Mouse (Mus musculus) CH12.LX (cell line): ENCODE data around the gene Olfr1224-ps1. TPM values are rescaled to one million over a fixed set of nuclear protein-coding genes. Genes with fewer than 3 reads are reported as not detected.
"Not testable (repeated sequence)": the region's sequence is repeated elsewhere in the genome, so short reads cannot be mapped to it uniquely, and the experiment has no call there.

Experiments
- DNase-seq: peaks from one replicate; pipeline ENCODE4 v3.0.0-alpha.2; 2013; ENCODE audit errors: extremely low read depth
- H3K27ac ChIP-seq: 2 replicates; pipeline ENCODE4 v1.5.1; 2012; ENCODE audit warnings: low read depth, mild to moderate bottlenecking, control low read depth, moderate library complexity; ENCODE audit not compliant: insufficient read depth
- H3K27me3 ChIP-seq: replicated peaks from 2 replicates; pipeline ENCODE3; 2012; ENCODE audit warnings: inconsistent platforms
- H3K36me3 ChIP-seq, 2 experiments: replicated peaks in 1 of 2; 2 replicates each; pipeline versions ENCODE3 to v1.6.1; 2012; ENCODE audit warnings: inconsistent platforms in 1 of 2, low read length in 1 of 2, mild to moderate bottlenecking in 1 of 2, mixed read lengths in 1 of 2, moderate library complexity in 1 of 2; ENCODE audit not compliant: control insufficient read depth in 1 of 2, insufficient read depth in 1 of 2
- H3K4me1 ChIP-seq, 2 experiments: 2 replicates each; pipeline ENCODE4 v1.6.1; 2012; ENCODE audit warnings: inconsistent platforms in 1 of 2, moderate library complexity in 1 of 2; ENCODE audit not compliant: insufficient read depth in 2 of 2, control insufficient read depth in 1 of 2
- H3K4me2 ChIP-seq: 2 replicates; pipeline ENCODE4 v1.6.1; 2012; ENCODE audit warnings: low read depth, mild to moderate bottlenecking, control low read depth; ENCODE audit not compliant: poor library complexity, insufficient read depth, severe bottlenecking
- H3K4me3 ChIP-seq, 3 experiments: fragments of 150-350 bp in 1 of 3; sonication (generic) in 1 of 3; replicated peaks in 1 of 3; 2 replicates each; pipeline versions ENCODE3 to v1.5.1; 2011 to 2012; ENCODE audit warnings: low read depth in 2 of 3, low read length in 2 of 3, mild to moderate bottlenecking in 2 of 3, moderate library complexity in 2 of 3, control low read depth in 1 of 3, improper control_type of control experiment in 1 of 3, inconsistent platforms in 1 of 3, mixed read lengths in 1 of 3; ENCODE audit not compliant: poor library complexity in 1 of 3
- H3K79me2 ChIP-seq: replicated peaks from 2 replicates; pipeline ENCODE4 v1.6.1; 2012; ENCODE audit warnings: mild to moderate bottlenecking, moderate library complexity; ENCODE audit not compliant: control insufficient read depth, poor library complexity, insufficient read depth, severe bottlenecking; ENCODE audit errors: extremely low read depth
- H3K9ac ChIP-seq: 2 replicates; pipeline ENCODE4 v1.6.1; 2012; ENCODE audit warnings: low read depth, mild to moderate bottlenecking, control low read depth, moderate library complexity; ENCODE audit not compliant: insufficient read depth
- H3K9me3 ChIP-seq: replicated peaks from 2 replicates; pipeline ENCODE3; 2012; ENCODE audit warnings: low read length, inconsistent platforms, mixed read lengths
- CHD1 ChIP-seq: IDR thresholded peaks from 2 replicates; pipeline ENCODE4 v1.6.1; 2012; ENCODE audit warnings: low read depth, low read length, improper control_type of control experiment, inconsistent platforms
- CHD2 ChIP-seq: IDR thresholded peaks from 2 replicates; pipeline ENCODE4 v1.6.1; 2011; ENCODE audit warnings: low read length, improper control_type of control experiment
- E2F4 ChIP-seq: IDR thresholded peaks from 2 replicates; pipeline ENCODE4 v1.6.1; 2011; ENCODE audit warnings: low read depth, low read length, improper control_type of control experiment; ENCODE audit not compliant: insufficient replicate concordance
- ELF1 ChIP-seq: IDR thresholded peaks from 2 replicates; pipeline ENCODE4 v1.6.1; 2014; ENCODE audit warnings: low read depth, mild to moderate bottlenecking, inconsistent platforms, low read length, improper control_type of control experiment
- EP300 ChIP-seq: IDR thresholded peaks from 2 replicates; pipeline ENCODE4 v1.6.1; 2011; ENCODE audit warnings: low read length, improper control_type of control experiment
- JUN ChIP-seq: IDR thresholded peaks from 2 replicates; pipeline ENCODE4 v1.6.1; 2011; ENCODE audit warnings: low read depth, mild to moderate bottlenecking, low read length, improper control_type of control experiment, moderate library complexity; ENCODE audit not compliant: insufficient read depth
- JUND ChIP-seq: conservative IDR thresholded peaks from 2 replicates; pipeline ENCODE4 v1.6.1; 2011; ENCODE audit warnings: low read depth, low read length, improper control_type of control experiment
- KAT2A ChIP-seq: IDR thresholded peaks from 2 replicates; pipeline ENCODE4 v1.6.1; 2012; ENCODE audit warnings: low read length, improper control_type of control experiment, inconsistent platforms; ENCODE audit not compliant: insufficient replicate concordance
- MAX ChIP-seq: IDR thresholded peaks from 2 replicates; pipeline ENCODE4 v1.6.1; 2011; ENCODE audit warnings: low read length, improper control_type of control experiment
- MYC ChIP-seq: IDR thresholded peaks from 2 replicates; pipeline ENCODE4 v1.6.1; 2011; ENCODE audit warnings: low read depth, mild to moderate bottlenecking, improper control_type of control experiment, low read length
- NELFE ChIP-seq: IDR thresholded peaks from 2 replicates; pipeline ENCODE4 v1.6.1; 2011; ENCODE audit warnings: low read depth, low read length, improper control_type of control experiment
- POLR2A ChIP-seq: IDR thresholded peaks from 2 replicates; pipeline ENCODE4 v1.6.1; 2011; ENCODE audit warnings: low read depth, mild to moderate bottlenecking, improper control_type of control experiment, low read length
- POLR2AphosphoS2 ChIP-seq: IDR thresholded peaks from 2 replicates; pipeline ENCODE4 v1.6.1; 2011; ENCODE audit warnings: low read depth, low read length, improper control_type of control experiment
- RAD21 ChIP-seq: IDR thresholded peaks from 2 replicates; pipeline ENCODE4 v1.6.1; 2011; ENCODE audit warnings: low read depth, mild to moderate bottlenecking, low read length, improper control_type of control experiment, moderate library complexity
- RCOR1 ChIP-seq: conservative IDR thresholded peaks from 2 replicates; pipeline ENCODE4 v1.6.1; 2012; ENCODE audit warnings: low read depth, mild to moderate bottlenecking, inconsistent platforms, low read length, improper control_type of control experiment
- SMC3 ChIP-seq: IDR thresholded peaks from 2 replicates; pipeline ENCODE4 v1.6.1; 2011; ENCODE audit warnings: low read depth, low read length, improper control_type of control experiment
- USF2 ChIP-seq: conservative IDR thresholded peaks from 2 replicates; pipeline ENCODE4 v1.6.1; 2011; ENCODE audit warnings: low read depth, low read length, improper control_type of control experiment
- ZKSCAN1 ChIP-seq: IDR thresholded peaks from 2 replicates; pipeline ENCODE4 v1.6.1; 2012; ENCODE audit warnings: low read depth, inconsistent platforms, low read length, improper control_type of control experiment, borderline replicate concordance
- dilution Hi-C: fragments of 300-500 bp; cut with MboI; formaldehyde crosslinking; loops from 2 replicates; pipeline ENCODE4 v1.14.3; 2020; ENCODE audit warnings: low sequenced_read_pairs; ENCODE audit not compliant: extremely low pct_unique_long_range_greater_than_20kb, extremely low pct_ligation_motif_present
- in situ Hi-C: fragments of 300-500 bp; cut with MboI; formaldehyde crosslinking; loops from 3 replicates; pipeline ENCODE4 v1.14.3; 2019; ENCODE audit warnings: low sequenced_read_pairs, low pct_ligation_motif_present, low pct_unique_long_range_greater_than_20kb, mixed read lengths
- polyA plus RNA-seq: library from polyadenylated mRNA; unstranded; fragments of >175 nt; gene quantifications from 2 replicates; pipeline ENCODE4 v1.2.1, GENCODE M21; 2012; ENCODE audit warnings: low read depth; ENCODE audit not compliant: insufficient read length
- total RNA-seq, 2 experiments: library from RNA; depleted of rRNA; stranded (reverse); fragments of 300-350 nt in 1 of 2; fragments of >200 nt in 1 of 2; gene quantifications; 2 replicates each; pipeline ENCODE4 v1.2.3; 2012 to 2014

Olfr1224-ps1 gene
- total RNA-seq (2012; rRNA removed) (not detected in 2 replicates), total RNA-seq (2014; rRNA removed) (not detected in 2 replicates), polyA plus RNA-seq (not detected in 2 replicates)

DNA sequence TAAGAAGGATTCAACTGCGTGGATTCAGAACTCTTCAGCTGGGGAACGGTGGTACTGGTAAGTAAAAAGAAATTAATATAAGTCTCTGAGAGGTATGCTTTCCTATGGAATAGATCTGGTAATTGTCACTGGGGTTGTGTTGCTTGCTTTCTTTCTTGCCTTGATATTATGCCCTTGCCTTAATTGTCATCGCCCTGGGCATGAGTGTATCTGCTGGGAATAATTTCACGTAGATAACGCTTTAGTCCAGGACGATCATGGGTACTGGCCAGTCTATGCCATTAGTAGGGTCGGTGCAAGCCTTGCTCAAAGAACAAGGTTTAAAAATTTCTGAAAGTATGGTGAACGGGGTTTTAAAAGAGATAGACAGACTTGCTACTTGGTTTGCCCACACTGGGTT lies at the start of gene Olfr1224-ps1:
Olfr1224-ps1 (minus strand) TSS at position 101 of the 400 bp plus-strand sequence.
- H3K27ac ChIP-seq, H3K27me3 ChIP-seq, H3K4me2 ChIP-seq, in situ Hi-C loops, H3K9ac ChIP-seq, H3K4me1 ChIP-seq, dilution Hi-C loops, DNase-seq, H3K4me3 ChIP-seq, H3K79me2 ChIP-seq, H3K36me3 ChIP-seq: not testable (repeated sequence)
- H3K9me3 ChIP-seq: peaks cover 13% of the 10 kb centered on the region

DNA sequence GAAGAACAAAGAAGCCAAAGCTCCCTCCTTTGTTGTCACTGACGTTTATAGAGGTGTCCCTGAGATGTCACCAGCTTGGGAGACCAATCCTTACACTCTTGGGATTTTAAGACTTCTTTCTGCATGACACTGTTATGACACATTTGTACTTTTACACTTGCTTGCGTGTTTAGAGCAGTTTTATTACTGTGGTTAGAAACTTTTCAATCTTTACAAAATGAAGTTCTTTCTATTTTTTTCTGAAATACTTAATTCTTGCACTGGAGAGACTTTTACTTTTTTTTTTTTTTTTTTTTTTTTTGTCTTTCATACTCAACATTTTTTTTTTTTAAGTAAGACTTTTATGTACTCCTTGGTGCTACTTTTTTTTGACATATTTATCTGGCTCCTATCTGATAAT lies 36.1 kb upstream of the Olfr1224-ps1 start, which contains the start of gene Olfr1226:
Olfr1226 (minus strand) TSS at position 101 of the 400 bp plus-strand sequence.
- no peak within 1 kb of the TSS for H3K9ac ChIP-seq
- no peaks in the 10 kb centered on the region for H3K4me1 ChIP-seq
- no peaks in the 10 kb centered on the region for H3K27me3 ChIP-seq
- TF ChIP-seq JUN: no peak
- TF ChIP-seq NELFE: no peak
- TF ChIP-seq MAX: no peak
- TF ChIP-seq SMC3: no peak
- TF ChIP-seq CHD1: no peak
- no peak for TF ChIP-seq ZKSCAN1
- TF ChIP-seq JUND: no peak
- TF ChIP-seq POLR2A: no peak
- TF ChIP-seq RCOR1: no peak
- TF ChIP-seq KAT2A: no peak
- TF ChIP-seq USF2: no peak
- dilution Hi-C loops (no loop called here), in situ Hi-C loops (no loop called here)
- DNase-seq: no peak
- H3K27ac ChIP-seq: no peak within 1 kb of the TSS
- H3K36me3 ChIP-seq: no peaks in the 10 kb centered on the region
- H3K9me3 ChIP-seq: peaks cover 9% of the 10 kb centered on the region
- H3K4me3 ChIP-seq: no peak within 1 kb of the TSS
- no peak within 1 kb of the TSS for H3K4me2 ChIP-seq
- no peaks in the 10 kb centered on the region for H3K79me2 ChIP-seq

- DNase-seq: no peak
- H3K4me3 ChIP-seq: no peak overlapping the region
- H3K4me1 ChIP-seq: no peaks in the 10 kb centered on the region
- no peak overlapping the region for H3K27ac ChIP-seq
- H3K27me3 ChIP-seq: no peaks in the 10 kb centered on the region
- in situ Hi-C loops (no loop called here), dilution Hi-C loops (no loop called here)
- no peaks in the 10 kb centered on the region for H3K36me3 ChIP-seq
- no peak overlapping the region for H3K4me2 ChIP-seq
- peaks cover 6% of the 10 kb centered on the region for H3K9me3 ChIP-seq
- H3K9ac ChIP-seq: no peak overlapping the region
- no peak for TF ChIP-seq ZKSCAN1
- TF ChIP-seq POLR2AphosphoS2: no peak
- TF ChIP-seq POLR2A: no peak
- TF ChIP-seq EP300: no peak
- TF ChIP-seq RAD21: no peak
- TF ChIP-seq CHD2: no peak
- TF ChIP-seq MYC: no peak
- TF ChIP-seq ELF1: no peak
- TF ChIP-seq E2F4: no peak
- TF ChIP-seq, all 38 proteins: peak for 0
- no peaks in the 10 kb centered on the region for H3K79me2 ChIP-seq
These were observed 32.6 kb upstream of the Olfr1224-ps1 start for GRCm38 (mm10) chr2:89196325-89196982.
